Mouse (Mus musculus) embryonic stem cell, embryonic (primary cell): ENCODE measurements around the gene Elmod1.
"Not testable (repeated sequence)": the region's sequence is repeated elsewhere in the genome, so short reads cannot be mapped to it uniquely, and the experiment has no call there.

Experiments
- CTCF ChIA-PET, 4 experiments: fragments of 300-600 bp in 2 of 4; fragments of 350-600 bp in 2 of 4; sonication (Branson Sonifier 250); formaldehyde crosslinking; loops; one replicate each; lab custom pipeline; 2022; ENCODE audit warnings: inconsistent platforms in 2 of 4; lab: Charles Lee
- POLR2A ChIA-PET, 4 experiments: fragments of 300-600 bp in 2 of 4; fragments of 350-600 bp in 2 of 4; sonication (Branson Sonifier 250); formaldehyde crosslinking; loops; one replicate each; lab custom pipeline; 2022; ENCODE audit warnings: antibody characterized with exemption in 4 of 4, inconsistent platforms in 1 of 4; lab: Charles Lee

Gene Elmod1

DNA sequence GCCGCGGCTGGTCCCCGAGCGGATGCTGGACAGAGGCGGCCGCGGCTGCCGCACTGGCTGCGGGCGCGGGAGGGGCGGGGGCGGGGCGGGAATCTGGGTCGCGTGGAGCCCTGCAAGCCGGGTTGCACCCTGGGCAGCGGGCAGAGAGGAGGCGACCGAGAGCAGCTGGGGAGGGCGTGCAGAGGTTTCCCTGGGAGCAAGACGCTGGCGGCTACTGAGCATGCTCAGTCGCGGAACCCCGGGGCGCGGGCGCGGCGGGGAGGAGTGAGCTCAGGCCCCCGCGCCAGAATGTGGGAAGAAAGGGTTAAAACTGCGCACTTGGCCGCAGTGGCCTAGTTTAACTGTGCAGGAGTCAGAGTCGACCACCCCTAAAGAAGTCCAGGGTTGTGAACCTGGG is at the start of gene Elmod1:
Gene Elmod1, minus strand, starts transcription at position 180 of the 397 bp plus-strand sequence.
- ChIA-PET CTCF (interaction anchor here in 2 of 4 experiments (0.5 to 1.6 kb wide), 9 partner anchors 10 to 1071 kb away, joined by 3 to 7 read pairs (median 3); partner anchors contain the start of gene Sln (in 1 of the 2)), POLR2A (no interaction called here)

DNA sequence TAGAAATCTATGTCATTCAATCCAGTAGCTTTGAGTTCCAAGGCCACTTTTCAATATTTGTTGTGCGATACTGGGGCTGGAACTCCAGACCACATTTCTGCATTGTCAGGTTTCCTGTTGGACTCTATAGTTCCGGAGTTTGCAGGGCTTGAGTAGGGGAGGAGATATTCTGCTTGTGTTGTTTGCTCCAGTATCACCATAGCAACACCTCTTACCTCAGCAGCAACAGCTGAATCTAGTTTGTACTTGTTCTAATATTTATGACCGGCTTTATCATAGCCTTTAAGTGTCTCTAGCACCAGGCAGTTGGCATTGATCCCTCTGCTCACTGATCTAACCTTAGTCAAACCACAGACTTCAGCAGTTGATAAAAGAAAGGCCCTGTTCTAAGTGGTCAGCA is 47.7 kb upstream of the Elmod1 start:
- POLR2A ChIA-PET = no interaction called here
- CTCF ChIA-PET = interaction anchor here in 1 of 4 experiments (0.5 kb wide), 1 partner anchor 820 kb away, joined by 4 read pairs; no protein-coding TSS in a partner anchor

DNA sequence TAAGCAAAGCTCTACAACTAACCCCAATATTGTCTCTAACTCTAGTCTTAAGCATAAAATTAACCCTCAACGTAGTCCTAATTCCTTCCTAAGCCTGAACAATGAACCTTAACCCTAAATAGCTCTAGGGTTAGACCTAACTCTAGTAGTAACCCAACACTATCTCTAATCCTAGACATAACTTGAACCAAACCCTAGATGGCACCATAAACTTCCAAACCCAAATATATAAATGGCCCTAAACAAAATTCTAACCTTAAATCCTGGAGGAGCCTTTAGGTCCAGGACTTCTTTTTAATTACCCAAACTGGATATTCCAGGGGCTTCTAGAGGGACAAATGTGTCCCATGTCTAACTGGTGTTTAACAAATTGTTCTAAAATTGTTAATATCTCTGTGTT is 19.4 kb upstream of the Elmod1 start:
- CTCF ChIA-PET = interaction anchor here in 1 of 4 experiments (0.5 kb wide), 1 partner anchor 200 kb away, joined by 3 read pairs; no protein-coding TSS in a partner anchor
- POLR2A ChIA-PET = no interaction called here

DNA sequence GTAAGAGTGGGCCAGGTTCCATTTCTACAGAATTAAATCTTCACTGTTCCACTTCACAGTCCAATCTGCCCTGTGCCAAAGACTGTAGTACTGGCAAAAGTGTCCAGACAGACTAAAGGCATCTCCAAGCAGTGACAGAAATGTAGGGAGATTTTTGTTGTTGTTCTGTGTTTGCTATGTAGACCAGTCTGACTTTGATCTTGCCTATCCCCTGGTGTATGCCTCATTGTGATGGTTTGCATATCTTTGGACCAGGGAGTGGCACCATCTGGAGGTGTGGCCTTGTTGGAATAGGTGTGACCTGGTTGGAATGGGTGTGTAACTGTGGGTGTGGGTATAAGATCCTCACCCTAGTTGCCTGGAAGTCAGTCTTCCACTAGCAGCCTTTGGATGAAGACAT is 17.5 kb upstream of the Elmod1 start:
- CTCF ChIA-PET, POLR2A ChIA-PET: not testable (repeated sequence)

DNA sequence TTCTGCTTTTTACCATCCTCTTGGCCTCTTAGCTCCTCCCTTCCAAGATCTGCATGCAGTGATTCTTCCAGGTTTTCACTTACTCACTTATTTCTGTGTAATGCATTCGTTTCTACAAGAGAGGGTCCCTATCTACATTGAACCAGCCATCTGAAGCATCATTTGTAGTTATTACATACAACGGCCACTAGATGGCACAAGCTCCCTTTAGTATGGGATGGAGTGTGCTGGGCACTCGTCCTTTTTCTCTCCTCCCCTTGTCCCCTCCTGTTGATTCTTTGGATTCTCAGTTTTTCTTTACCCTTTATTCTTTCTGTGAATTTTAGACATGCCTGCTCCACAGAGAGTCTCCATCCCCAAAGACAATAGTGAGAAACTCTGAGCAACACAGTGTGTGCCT is 15.8 kb upstream of the Elmod1 start:
- CTCF ChIA-PET = interaction anchor here in 3 of 4 experiments (0.6 to 2.2 kb wide), 7 partner anchors 16 to 346 kb away, joined by 3 to 13 read pairs (median 3); partner anchors contain the start of gene Elmod1 (in 1 of the 3)
- POLR2A ChIA-PET = no interaction called here

DNA sequence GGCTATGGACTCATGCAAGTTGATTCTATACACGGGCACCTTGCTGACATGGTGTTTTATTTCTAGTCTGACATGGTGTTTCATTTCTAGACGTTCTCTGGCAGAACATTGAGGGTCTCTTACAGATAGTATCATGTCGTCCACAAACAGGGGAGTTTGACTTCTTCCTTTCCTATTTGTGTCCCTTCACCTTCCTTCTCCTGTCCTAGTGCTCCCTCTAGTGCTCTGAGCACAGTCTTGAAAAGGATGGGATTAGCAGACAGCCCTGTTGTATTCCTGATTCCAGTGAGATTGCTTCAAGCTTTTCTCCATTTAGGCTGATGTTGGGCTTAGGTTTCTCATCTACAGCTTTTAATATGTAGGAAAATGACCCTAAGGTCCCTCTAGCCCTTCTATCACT is 11.9 kb upstream of the Elmod1 start:
- CTCF ChIA-PET = interaction anchor here in 2 of 4 experiments (0.6 kb wide), 2 partner anchors 99 to 641 kb away, joined by 3 read pairs; no protein-coding TSS in a partner anchor
- POLR2A ChIA-PET = no interaction called here

DNA sequence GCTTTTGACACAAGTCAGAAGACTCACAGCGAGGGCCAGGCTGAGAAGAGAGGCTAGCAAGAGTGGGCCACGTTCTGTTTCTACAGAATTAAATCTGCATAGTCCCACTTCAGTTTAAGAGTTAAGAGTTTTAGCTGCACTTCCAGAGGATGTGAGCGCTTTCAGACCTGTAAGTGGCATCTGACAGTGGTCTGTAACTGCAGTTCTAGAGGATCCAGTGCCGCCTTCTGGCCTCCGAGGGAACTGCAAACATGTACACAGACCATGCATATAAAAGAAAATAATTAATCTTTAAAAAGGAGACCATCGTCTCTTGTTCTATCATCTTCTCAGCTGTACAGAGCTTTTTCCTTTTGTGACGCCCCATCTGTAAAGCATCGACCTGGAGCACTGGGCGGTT is 9.8 kb upstream of the Elmod1 start:
- ChIA-PET POLR2A (no interaction called here), CTCF (interaction anchor here in 2 of 4 experiments (0.7 to 1.2 kb wide), 5 partner anchors 10 to 160 kb away, joined by 3 to 5 read pairs (median 3); partner anchors contain the start of gene Elmod1 (in 1 of the 2))

DNA sequence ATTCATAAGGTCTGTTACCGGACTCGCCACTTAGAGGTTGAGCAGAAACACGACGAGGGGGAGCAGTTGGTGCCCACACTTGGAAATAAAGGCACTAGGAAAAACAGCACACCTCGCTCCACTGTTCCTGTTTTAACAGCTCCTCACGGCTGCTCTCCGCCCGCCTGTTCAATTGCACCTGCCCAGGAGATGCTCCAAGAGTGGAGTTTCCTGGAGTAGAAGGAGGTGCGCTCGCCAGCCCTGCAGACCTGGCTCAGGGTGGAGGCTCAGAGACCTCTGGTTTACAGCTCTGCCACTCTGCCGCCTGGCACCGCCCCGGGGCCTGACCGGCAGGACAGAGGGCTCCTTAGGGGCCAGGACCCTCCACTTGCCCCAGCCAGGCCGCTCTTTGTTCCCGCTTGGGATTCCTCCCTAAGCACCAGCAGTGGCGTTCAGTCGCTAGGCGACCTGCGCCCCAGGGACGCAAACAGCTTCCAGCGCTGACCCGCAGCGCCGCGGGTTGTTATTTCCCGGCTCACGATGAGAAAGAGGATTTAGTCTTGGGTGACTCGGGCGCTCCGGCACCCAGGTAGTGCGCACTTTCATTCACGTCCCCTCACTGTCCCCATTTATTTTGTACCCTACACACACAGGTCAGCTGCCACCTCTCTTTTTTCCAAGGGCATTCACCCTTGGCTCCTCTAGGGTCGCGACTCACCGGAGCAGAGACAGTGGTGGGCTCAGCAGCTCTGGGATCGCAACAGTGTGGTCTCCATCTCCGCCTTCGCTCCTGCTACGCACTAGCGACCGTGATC is 576 bp downstream of the Elmod1 start:
- CTCF ChIA-PET = interaction anchor here (0.5 to 1.6 kb wide), 11 partner anchors 10 to 1072 kb away, joined by 3 to 8 read pairs (median 3); partner anchors contain the start of genes Acat1 (in 1 of the 4) and Sln (in 1 of the 4)
- POLR2A ChIA-PET = interaction anchor here in 2 of 4 experiments (0.6 to 0.9 kb wide), 3 partner anchors 93 to 202 kb away, joined by 3 to 5 read pairs (median 3); no protein-coding TSS in a partner anchor

DNA sequence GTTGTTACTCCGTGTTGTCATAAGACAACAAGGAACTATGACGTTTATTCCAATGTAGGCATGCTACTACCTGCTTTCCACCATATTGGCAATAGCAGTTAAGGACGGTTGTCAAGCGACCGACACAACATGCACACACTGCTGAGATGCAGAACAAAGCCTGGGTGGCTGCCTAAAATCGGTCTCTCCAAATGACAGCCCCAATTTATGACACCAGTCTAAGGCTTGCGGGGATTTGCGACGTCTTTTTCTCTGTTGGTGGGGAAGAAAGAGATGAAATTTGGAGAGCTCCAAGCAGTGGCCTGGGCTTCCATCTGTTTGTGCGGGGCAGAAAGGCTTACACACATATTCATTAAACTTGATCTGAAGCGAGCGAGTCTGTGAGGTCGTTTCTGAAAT is 1.2 kb downstream of the Elmod1 start:
- ChIA-PET CTCF (interaction anchor here (0.5 to 1.6 kb wide), 7 partner anchors 11 to 364 kb away, joined by 3 to 8 read pairs (median 4); partner anchors contain the start of genes Acat1 (in 1 of the 4) and Sln (in 1 of the 4)), POLR2A (interaction anchor here in 1 of 4 experiments (0.6 to 0.9 kb wide), 2 partner anchors 93 to 202 kb away, joined by 3 read pairs; no protein-coding TSS in a partner anchor)

DNA sequence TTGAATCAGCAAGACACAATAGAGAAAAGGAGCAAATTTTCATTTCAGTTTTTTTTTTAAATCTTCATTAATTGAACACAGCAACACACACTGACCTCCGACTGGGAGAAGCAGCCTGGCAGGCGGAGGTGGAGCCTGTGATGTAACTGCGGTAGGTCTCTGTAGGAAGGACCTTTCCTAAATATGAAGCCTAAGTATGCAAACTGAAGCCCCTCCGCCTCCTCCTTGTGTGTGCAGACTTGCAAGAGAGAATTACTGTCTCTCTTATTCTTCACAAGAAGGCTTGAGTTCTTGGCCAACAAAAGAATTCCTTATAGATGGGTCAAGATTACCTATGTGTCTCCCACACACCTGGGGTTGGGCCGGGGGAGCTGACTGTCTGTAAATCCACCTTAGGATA is 1.9 kb downstream of the Elmod1 start:
- ChIA-PET CTCF (interaction anchor here in 1 of 4 experiments (0.7 kb wide), 1 partner anchor 353 kb away, joined by 4 read pairs; no protein-coding TSS in a partner anchor), POLR2A (interaction anchor here in 1 of 4 experiments (0.6 kb wide), 1 partner anchor 93 kb away, joined by 3 read pairs; no protein-coding TSS in a partner anchor)

DNA sequence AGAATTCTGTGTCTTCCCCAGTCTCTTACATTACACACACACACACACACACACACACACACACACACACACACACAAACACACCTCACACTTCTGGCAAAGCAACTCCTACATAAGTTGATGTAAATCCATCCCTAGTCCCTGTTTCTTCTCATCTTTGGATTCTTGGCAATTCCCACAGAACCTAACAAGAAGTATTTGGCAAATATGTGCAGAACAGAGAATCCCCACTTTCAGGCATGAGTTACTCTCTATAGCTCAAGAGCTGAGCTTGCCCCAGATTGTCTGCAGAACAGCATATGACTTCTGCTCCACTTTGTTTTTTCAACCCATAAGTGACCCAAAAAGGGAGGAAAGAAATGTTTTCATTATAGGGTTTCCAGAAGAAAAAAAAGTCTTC is 2.7 kb downstream of the Elmod1 start:
- ChIA-PET POLR2A (no interaction called here), CTCF (no interaction called here)

DNA sequence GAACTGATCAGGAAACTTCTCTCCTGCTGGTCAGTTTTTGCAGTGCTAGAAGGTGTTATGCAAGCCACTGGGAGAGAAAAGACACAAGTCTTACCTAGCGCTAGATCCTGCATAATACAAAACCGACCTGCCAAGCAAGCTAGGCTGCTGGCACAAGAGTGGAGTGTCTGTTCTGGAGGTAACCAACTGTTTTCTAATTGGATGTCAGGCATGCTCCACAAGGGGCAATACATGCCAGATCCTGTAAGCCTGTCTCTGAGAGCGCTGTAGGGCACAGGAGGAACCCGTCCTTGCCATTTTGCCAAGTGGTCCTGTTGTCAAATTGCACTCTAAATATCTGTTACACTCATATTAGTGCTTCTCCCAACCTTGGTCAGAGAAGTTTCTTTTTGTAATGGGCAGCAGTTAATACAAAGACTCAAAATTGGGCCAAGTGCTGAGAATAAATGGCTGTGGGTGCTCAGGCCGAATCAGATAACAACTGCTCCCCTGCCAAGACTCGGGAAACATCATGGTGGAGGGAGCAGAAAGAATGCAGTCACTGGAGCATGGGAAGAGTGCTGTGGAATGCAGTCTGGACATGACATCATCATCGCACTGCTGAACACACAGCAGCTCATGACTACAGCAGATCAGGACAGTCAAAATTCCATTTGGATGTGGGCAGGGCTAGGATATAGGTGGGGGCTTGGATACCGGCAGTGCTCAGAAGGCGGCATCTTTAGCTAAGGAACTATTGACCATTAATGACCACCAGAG is 7.3 kb downstream of the Elmod1 start:
- ChIA-PET CTCF (interaction anchor here in 1 of 4 experiments (0.8 kb wide), 1 partner anchor 13 kb away, joined by 4 read pairs; no protein-coding TSS in a partner anchor), POLR2A (no interaction called here)

DNA sequence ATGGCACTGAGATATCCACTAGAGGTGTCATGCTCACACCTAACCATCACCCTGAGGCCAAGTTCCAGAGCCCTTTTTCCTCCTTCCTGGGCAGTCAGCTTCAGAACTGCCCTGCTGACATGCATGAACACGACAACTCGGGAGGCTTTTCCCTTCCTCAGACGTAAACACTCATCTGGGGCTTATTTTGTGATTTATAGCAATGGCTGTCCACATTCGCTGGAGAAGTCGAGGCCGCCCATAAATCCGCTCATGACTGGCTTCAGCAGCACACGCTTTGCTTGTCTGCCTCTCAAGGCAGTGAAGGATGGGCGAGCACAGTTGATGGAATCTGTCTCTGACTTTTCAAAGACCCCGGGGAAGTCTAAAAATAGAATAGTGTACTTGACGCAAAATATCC is 18.1 kb downstream of the Elmod1 start:
- POLR2A ChIA-PET = no interaction called here
- CTCF ChIA-PET = no interaction called here

DNA sequence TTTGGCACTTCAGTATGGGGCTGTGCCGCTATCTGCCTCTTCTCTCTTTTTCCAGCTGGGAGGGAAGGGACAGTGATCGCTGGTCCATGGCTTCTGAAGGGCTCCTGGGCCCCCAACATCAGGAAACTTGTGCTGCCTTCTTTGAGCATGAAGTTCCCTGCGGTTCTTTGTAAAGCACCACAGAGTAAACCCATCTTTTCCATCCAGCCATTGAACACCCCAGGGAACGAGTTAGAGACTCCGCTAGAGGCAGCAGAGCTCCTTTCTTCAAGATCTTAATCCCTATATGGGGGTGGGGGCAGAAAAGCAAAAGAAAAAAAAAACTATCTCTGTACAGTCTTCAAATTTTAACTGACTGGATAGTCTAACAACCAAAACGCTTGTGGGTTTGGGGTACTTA is 20.2 kb downstream of the Elmod1 start:
- POLR2A ChIA-PET = interaction anchor here in 1 of 4 experiments (0.6 to 1.0 kb wide), 2 partner anchors 11 to 203 kb away, joined by 3 read pairs; no protein-coding TSS in a partner anchor
- CTCF ChIA-PET = interaction anchor here in 3 of 4 experiments (0.5 to 1.8 kb wide), 6 partner anchors 12 to 1547 kb away, joined by 3 to 7 read pairs (median 4); partner anchors contain the start of gene Elmod1 (in 1 of the 3)

DNA sequence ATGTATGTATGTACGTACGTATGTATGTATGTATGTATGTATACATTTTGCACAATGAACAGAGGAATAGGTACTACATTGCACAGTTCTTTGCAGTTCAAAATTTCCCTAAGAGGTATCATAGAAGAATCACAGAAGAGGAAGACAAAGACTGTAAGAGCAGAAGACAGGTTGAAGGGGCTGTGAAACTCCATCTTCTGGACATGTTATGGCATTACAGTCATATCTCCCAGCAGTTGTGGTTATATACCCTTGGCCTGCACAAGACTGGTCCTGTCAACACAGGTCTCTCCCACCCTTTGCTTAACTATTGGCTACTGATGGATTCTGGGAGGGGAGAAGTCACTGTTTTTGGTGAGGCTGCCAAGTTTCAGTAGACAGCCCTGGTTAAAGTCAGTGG is 27.6 kb downstream of the Elmod1 start:
- CTCF ChIA-PET = no interaction called here
- POLR2A ChIA-PET = no interaction called here

DNA sequence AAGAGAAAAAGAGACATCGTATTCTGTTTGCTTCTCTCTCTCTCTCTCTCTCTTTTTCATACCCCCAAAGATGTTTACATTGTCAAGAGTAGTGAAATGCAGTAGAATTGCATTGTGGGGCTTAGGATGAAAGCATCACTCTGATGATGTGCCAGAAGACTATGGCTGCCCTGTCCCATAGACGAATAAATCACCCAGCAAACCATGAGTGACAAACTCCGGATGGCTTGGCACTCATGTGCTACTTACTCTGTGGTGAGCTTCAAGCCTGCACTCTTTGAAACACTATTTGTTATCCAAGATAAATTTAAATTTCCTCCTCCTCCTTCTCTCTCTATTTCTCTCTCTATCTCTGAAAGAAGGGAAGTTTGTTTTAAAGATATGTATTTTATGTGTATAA is 36.5 kb downstream of the Elmod1 start:
- CTCF ChIA-PET = no interaction called here
- POLR2A ChIA-PET = interaction anchor here in 1 of 4 experiments (0.6 kb wide), 1 partner anchor 11 kb away, joined by 4 read pairs; no protein-coding TSS in a partner anchor

DNA sequence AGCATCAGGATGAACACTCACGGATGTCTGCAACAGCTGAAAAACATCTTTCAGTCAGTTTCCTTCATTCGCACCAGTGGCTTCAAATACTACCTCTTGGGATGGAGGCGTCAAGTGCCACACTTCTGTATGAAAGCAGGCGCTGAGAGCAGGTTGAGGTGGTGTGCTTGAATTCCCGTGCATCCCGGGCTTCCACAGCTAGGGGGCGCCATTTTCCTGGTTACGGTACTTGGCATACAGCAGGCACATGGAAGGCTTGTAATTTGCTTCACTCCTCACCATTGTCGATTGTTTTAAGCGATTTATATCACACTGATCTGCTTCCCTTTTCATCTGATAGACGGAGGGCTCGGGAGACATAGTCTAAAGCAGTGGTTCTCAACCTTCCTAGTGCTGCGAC is 40.9 kb downstream of the Elmod1 start:
- ChIA-PET POLR2A (no interaction called here), CTCF (no interaction called here)

DNA sequence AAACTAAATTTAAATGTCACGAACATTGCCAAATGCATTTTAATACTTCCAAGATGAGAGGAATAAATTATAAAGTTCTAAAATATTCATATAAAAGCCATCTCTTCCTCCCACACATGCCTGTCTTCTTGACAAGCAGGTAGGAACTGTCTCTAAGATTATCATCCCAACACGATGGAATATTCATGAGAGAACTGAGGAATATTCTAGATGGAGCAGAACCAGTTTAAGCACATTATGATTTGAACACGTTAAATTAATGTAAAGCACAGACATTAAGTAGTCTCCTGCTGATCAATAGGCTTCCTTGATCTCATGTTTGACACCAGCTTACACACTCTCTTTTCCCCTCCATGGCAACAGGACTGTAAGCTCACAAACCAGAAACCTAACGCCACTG is 41.7 kb downstream of the Elmod1 start:
- POLR2A ChIA-PET = no interaction called here
- CTCF ChIA-PET = interaction anchor here in 2 of 4 experiments (0.5 to 0.7 kb wide), 2 partner anchors 272 to 543 kb away, joined by 4 to 10 read pairs; no protein-coding TSS in a partner anchor

DNA sequence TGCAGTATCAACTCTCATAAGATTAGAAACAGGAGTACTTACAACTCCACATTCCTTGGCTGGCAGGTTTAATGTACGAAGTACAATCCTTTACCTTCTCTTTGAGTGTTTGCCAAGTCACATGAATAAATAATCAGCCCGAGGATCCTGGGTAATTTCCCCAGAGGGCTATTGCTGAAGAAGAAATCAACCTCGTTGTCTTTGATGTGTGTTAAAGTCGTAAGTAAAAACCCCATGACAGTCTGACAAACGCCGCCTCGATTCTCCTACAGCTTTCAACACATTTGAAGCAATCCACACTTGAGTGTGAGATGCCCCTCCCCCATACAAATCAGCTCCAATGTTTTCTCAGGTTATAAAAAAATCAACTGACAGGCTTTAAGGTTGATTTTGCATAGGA is 44.2 kb downstream of the Elmod1 start:
- ChIA-PET CTCF (no interaction called here), POLR2A (no interaction called here)
